Mouse (Mus musculus): ENCODE measurements around the gene Ndufb8. TPM values are rescaled to one million over a fixed set of nuclear protein-coding genes. Genes with fewer than 3 reads are reported as not detected.
A peak's percentile ranks its signal among the peaks of the same experiment; 100 is the strongest.

The Ndufb8 gene
- total RNA-seq, 2 experiments from 2014 or later: 628 to 645 TPM

- DNase-seq: no peak
Observed at GRCm38 (mm10) chr19:44535376-44535775, 19.9 kb downstream of the Ndufb8 start.

DNA sequence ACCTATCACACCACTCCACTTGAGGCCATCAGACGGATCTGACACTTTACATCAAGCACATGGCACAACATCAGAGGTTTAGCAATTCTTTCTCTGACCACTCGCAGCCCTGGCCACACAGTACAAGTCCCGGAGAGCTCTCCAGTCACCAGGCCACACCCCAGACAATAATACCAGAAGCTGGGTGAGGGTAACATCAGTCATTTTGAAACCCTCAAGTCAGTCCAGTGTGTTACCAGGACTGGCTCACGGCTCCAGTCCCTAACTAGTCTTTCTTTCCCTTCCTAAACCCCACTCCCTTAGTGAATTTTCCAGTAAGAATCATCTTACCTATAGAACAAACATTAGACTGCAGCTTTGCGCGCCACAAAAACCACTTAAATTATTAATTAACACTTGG lies 25.2 kb downstream of the Ndufb8 start:
- no peak for DNase-seq

GRCm38 (mm10) chr19:44525551-44526205 lies 29.6 kb downstream of the Ndufb8 start:
- peak in 1 of 2 experiments; percentile 54 for DNase-seq

DNA sequence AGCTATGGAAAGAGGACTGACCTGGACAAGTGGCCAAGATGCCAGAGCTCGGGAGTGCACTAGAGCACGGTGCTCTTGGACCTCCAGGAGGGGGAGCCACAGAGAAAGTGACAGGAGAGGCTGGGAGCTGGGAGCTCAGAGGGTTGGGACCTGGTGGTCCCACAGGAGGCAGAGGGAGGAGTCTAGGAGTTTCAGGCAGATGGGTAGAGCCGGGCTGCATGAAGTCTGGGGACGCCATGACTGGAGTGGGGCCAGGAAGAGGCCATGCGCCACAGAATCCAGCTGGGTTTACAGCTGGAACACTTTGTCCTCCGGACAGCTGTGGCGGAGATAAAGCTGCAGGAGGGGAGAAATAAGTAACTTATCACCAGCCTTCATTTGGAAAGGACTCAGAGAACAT lies 36.1 kb downstream of the Ndufb8 start:
- peak in 1 of 2 experiments; percentile 50 for DNase-seq

DNA sequence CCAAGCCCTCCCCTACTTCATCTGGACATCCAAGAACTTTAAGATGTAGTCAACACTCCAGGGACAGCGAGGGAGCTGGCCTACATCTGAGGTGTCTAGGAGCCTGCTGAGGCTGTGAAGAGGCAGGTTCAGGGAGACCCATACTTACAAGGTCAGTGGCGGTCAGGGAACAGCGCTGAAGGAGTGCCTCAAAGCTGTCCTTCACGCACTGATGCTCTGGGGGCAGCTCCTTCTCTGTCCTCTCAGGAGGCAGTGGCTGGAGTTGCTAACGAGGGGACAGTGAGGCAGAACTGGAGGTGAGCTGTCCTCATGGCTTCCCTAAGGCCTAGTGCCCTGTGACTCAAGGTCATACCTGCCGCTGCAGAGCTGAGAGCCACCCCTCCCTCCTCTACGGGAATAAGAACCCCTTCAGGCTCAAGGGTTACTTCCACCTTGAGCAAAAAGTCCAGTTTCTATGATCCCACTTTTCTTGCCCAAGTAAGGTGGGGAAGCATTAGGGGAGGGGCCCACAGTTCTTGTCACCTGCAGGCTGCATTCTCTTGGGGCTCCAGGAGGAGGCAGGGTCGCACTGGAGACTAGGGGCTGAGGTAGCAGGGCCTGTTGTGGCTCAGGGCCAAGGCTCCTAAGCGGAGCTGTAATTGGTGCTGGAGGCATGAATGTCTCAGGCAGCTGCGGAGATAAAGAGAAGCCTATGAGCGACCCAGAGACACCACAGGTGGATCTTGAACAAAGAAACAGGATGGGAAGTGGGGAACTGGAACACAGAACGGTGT lies 37.1 kb downstream of the Ndufb8 start:
- no peak for DNase-seq

GRCm38 (mm10) chr19:44515769-44516168 lies 39.5 kb downstream of the Ndufb8 start:
- no peak for DNase-seq

DNA sequence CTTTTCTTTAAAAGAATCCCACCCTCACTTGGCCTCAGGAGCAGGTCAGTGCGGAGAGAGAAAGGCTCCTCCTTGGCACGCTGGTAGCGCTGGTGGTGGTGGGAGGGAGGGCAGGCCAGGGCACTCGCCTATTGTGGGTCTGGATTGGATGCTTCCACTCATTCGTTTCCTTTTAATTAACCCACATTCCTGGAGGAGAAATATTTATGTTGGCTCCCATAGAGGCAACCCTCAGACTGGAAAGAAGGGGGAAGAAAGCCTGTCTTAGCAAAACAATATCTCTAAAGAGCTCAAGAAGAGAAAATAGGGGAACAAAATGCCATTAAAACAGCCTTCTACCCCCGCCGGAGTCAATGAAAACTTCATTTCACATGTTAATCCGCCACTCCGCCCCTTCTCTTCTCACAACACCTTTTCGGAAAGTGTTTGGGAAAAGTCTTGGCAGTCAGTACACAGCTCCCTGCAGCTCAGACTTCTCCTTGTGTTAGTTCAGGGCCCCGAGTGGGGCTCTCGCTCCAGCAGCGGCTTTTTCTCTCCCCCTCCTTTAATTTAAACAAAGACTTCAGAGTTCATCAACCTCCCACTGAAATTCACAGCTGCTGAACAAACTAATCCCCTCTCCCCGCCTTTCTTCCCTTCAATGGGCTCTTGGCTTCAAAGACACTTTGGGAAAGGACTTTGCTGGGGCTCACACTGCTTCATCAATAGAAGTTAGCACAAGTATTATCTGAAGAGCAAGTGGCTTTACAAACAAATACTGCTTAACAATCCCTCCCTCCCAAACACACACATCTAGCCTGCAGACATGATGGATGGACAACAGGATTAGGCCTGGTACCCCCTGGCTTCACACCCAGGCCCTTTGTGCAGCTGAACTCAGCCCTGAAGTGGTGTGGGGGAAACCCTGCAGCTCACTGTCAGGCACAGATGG lies 40.5 kb downstream of the Ndufb8 start:
- no peak for DNase-seq

- no peak for DNase-seq
Observed at GRCm38 (mm10) chr19:44513921-44514482, 41.2 kb downstream of the Ndufb8 start.

- no peak for DNase-seq
Observed at GRCm38 (mm10) chr19:44513054-44513833, 42.0 kb downstream of the Ndufb8 start.

- no peak for DNase-seq
Observed at GRCm38 (mm10) chr19:44512601-44513000, 42.6 kb downstream of the Ndufb8 start.

DNA sequence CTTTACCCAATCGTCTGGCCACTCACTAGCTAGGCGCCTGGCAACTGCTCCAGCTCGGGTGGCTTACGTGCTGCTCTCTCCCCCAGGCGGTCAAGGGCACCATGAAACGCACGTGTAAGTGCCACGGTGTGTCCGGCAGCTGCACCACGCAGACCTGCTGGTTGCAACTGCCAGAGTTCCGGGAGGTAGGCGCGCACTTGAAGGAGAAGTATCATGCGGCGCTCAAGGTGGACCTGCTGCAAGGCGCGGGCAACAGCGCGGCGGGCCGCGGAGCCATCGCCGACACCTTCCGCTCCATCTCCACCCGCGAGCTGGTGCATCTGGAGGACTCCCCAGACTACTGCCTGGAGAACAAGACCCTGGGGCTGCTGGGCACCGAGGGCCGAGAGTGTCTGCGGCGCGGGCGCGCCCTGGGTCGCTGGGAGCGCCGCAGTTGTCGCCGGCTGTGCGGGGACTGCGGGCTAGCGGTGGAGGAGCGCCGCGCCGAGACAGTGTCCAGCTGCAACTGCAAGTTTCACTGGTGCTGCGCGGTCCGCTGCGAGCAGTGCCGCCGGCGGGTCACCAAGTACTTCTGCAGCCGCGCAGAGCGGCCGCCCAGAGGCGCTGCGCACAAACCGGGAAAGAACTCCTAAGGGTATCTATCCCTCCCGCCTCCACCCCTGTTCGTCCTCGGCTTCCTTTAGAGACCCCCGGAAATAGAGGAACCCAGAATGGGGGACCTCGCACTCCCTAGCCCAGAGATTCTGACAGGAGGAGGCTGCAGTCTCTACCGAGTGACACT lies 43.6 kb downstream of the Ndufb8 start:
- DNase-seq: peak; percentile 70 to 72

DNA sequence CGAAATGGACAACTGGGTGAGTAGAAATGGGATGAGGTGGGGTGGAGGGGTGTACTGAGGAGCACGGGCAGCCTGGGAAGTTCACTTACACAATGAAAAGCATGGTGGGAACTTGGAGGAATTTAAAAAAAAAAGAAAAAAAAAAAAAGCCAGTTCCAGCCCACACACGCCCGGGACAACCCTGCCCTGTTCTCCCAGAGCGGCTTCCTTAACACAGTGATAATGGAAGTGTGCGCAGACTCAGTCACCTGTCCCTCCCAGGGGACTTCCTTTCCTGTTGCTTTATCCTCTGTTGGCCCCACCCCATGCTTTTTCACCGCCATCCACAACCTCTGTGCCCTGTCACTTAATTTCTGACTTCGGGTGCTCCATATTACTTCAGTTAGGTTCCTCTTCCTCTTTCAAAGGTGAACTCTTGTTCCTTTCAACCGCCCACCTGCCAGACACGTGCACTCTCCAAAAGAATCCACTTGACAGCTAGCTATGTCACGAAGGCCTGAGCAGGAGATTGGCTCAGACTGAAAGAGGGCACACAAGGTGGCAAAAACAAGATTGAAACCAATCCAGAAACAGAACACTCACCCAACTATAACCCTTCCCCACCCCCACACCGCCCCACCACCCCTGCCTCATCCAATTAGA lies 44.6 kb downstream of the Ndufb8 start:
- DNase-seq: no peak

- DNase-seq: no peak
Observed at GRCm38 (mm10) chr19:44502741-44503140, 52.5 kb downstream of the Ndufb8 start.

DNA sequence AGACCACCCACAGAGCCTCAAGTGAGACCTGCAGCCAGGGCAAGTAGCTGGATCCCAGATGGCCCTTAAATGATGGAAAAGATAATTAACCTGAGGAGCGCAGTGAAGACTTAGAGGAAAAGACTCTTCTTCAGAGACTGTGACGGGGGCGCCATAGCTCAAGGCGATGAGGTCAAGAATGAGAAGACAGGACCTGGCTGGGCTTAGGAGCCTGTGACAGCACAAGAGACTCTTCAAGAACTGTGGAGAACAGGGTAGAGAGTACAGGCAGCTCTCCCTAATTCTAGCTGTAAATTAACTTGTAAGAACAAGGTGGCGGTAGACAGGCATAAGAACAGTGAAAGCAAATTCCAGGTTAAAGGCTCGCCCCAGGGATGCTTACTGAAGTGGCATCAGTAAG lies 53.3 kb downstream of the Ndufb8 start:
- DNase-seq: no peak

DNA sequence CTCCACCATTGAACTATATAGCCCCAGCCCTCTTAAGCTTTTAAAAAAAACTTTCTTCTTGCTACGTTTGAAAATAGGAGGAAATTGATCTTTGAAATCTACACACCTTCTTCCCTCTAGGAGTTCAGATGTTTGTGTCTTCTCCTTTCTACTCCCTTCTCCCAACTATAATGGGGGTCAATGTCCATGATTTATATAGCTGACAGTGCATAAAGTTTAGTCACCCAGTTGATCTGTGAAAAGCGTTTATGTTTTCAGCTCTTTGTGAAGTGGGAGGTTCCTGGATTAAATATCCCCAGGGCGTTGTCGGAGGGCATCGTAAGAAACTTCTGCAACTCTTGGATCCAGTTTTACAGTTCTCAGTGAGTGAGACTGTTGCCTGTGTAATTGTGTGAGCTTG lies 55.0 kb downstream of the Ndufb8 start:
- no peak for DNase-seq

DNA sequence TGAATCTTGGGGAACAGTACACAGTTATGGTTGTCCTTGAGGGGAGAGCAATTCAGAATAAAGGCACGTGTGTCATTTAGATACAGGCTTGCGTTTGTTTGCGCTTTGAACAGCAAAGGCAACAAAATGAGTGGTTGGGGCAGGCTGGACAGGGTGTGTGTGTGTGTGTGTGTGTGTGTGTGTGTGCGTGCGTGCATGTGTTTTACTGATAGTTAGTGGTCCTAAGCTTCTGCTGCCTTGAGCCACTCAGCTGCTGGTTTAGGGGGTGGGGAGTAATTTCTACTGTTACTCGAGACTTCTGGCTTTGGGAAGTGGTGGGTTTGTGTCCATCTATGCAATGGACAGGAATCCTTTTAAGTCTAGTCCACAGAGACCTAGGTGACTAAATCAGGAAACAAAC lies 56.3 kb downstream of the Ndufb8 start:
- DNase-seq: no peak
